Mouse (Mus musculus) bone marrow macrophage, adult 2 months (primary cell): ENCODE data around the gene Bri3. TPM values are rescaled to one million over a fixed set of nuclear protein-coding genes. Genes with fewer than 3 reads are reported as not detected.

ENCODE experiments used
- H3K27ac ChIP-seq: 2 replicates; pipeline ENCODE4 v1.5.1; 2012; ENCODE audit warnings: low read depth, low read length; ENCODE audit not compliant: insufficient read depth
- H3K4me1 ChIP-seq: 2 replicates; pipeline ENCODE4 v1.6.1; 2012; ENCODE audit warnings: low read length; ENCODE audit not compliant: control insufficient read depth, insufficient read depth
- H3K4me3 ChIP-seq: 2 replicates; pipeline ENCODE4 v1.5.1; 2012; ENCODE audit warnings: mild to moderate bottlenecking, low read length, moderate library complexity; ENCODE audit not compliant: insufficient read depth
- CTCF ChIP-seq: IDR thresholded peaks from 2 replicates; pipeline ENCODE4 v1.5.1; 2012; ENCODE audit warnings: low read depth, mild to moderate bottlenecking, low read length, moderate library complexity
- POLR2A ChIP-seq: IDR thresholded peaks from 2 replicates; pipeline ENCODE4 v1.6.1; 2012; ENCODE audit warnings: mild to moderate bottlenecking, low read depth, low read length, borderline replicate concordance
- polyA plus RNA-seq: library from polyadenylated mRNA; stranded (reverse); fragments of >200 nt; gene quantifications from 2 replicates; pipeline ENCODE4 v1.2.4, GENCODE M21; 2012; ENCODE audit not compliant: missing spikeins, insufficient read depth, insufficient read length

Bri3 gene
- polyA plus RNA-seq, 1 experiment: 521 TPM

DNA sequence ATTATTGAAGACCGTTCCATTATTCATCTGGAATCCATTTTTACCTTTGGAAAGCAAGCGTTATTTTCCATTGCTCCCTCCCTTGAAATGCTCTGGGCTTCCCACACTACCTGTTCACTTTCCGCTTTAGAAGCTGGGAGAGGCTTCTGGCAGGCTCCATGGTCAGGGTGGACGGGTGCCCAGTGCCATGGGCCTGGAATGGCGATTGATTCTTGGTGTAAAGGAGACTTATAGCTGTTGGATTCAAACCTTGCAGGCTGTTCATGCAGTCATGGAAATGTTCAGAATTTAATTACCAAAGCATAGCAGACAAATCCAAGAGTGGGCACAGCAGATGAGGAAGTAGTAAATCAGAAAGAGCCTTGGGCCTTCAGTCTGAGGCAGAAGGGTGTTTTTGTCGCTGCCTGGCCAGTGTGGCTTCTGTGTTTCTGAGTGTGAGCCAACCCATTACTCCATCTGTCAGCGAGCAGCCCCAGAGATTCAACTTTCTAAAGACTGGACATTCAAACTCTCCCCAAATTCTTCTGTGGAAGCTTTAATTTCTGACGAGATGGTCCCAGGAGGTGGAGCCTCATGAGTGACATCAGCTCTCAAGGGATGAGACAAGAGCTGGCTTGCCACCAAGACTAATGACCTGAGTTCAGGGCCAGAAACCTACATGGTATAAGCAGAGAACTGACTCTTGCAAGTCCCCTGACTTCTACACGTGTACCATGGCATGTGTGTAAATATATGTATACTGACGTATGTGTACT, 195.2 kb downstream of the Bri3 start:
- Histone ChIP-seq H3K4me3 (no peak overlapping the region), H3K27ac (no peak overlapping the region), H3K4me1 (no peaks in the 10 kb centered on the region)
- TF ChIP-seq POLR2A (no peak), CTCF (no peak)

DNA sequence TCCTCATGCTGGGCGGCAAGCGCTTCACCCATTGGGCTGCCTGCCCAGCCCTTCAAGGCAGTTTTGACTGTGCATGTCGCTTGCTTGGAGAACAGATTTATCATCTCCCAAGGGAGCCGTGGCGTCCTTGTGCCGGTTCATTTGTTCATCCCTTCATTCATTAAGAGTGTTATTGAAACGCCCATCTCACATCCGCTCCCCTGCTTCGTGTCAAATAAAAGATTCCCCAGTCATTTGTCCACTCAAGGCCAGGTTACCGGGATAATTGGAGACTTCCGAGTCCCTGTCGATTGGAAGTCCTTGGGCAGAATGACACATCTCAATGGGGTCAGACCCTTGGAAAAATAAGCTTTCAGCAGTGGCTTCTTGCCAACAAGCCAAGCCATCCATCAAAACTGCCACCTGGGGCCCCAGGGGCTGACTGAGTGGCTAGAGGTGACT, 197.6 kb downstream of the Bri3 start:
- no peak for TF ChIP-seq POLR2A
- TF ChIP-seq CTCF: no peak
- Histone ChIP-seq H3K27ac (no peak overlapping the region), H3K4me3 (no peak overlapping the region), H3K4me1 (no peaks in the 10 kb centered on the region)

DNA sequence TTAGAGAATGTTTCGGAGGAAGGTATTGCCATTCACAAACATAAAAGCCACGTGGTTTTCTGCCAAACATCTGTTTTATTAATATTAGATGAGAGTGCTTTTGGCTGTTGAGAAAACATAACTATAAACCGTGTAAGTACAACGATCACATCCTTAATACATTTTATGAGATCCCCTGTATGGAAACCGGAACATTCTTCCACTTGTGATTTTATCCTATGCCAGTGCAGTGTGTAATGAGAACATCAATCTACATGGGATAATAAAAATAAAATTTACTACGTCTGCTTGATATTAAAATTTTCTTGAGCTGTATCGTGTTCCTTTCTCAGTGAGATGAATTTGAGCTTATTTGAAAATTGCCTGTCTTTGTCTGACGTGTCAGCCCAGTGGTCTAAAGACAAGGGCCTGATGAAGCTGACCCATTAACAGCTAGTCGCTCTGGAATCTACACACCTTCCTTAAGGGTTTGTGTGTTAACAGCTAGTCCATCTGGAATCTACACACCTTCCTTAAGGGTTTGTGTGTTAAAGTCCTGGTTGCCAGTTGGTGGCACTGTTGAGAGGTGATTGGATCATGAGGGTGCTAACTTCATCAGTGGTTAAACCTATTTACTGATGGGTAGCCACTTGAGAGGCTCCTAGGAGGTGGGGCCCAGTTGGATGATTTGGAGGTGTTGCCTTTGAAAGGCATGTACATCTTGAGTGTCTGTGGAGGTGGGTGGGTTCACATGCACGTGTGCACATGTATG, 202.4 kb downstream of the Bri3 start:
- H3K4me1 ChIP-seq: no peaks in the 10 kb centered on the region
- TF ChIP-seq CTCF: no peak
- no peak for TF ChIP-seq POLR2A

DNA sequence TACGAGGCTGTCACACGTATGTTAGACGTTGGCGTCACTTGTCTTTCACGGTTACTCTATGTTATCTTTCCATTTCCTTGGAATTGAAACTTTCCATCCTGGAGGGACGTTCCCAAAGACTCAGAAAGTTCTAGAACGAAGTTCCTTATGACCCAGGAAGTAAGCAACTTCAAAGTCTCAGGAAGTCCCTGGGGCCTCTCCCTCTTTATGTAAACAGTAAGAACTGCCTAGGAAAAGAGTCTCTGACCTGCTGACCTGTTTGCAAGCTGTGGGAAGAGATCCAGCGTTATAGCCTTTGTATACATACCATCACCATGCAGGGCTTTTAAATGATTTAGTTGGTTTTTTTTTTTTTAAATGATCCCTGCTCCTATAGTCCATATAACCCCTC, 203.0 kb downstream of the Bri3 start:
- no peaks in the 10 kb centered on the region for H3K4me1 ChIP-seq
- no peak overlapping the region for H3K4me3 ChIP-seq
- TF ChIP-seq POLR2A (no peak), CTCF (no peak)

More for the DNA sequence above, 202.4 kb downstream of the Bri3 start:
- H3K4me3 ChIP-seq: no peak overlapping the region
- H3K27ac ChIP-seq: no peak overlapping the region

DNA sequence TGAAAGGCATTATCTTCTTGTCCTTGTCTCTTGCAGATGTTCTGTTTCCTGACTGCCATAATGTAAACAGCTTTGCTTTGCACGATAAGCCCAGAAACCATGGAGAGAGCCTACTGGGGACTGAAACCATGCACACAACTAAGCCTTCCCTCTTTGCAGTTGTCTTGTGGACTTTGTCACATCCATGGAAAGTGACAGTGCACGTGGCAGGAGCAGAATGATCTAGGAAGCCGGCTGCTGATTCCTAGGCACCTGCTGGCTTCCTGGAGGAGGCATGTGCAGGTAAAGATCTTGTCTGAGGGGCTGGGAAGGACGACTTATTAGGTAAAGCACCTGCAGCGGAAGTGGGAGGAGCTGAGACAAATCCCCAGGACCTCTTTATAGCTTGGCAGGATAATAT, 203.7 kb downstream of the Bri3 start:
- H3K27ac ChIP-seq: no peak overlapping the region
- no peak overlapping the region for H3K4me3 ChIP-seq
- H3K4me1 ChIP-seq: no peaks in the 10 kb centered on the region
- TF ChIP-seq CTCF (no peak), POLR2A (no peak)

More for the DNA sequence above, 203.0 kb downstream of the Bri3 start:
- no peak overlapping the region for H3K27ac ChIP-seq

DNA sequence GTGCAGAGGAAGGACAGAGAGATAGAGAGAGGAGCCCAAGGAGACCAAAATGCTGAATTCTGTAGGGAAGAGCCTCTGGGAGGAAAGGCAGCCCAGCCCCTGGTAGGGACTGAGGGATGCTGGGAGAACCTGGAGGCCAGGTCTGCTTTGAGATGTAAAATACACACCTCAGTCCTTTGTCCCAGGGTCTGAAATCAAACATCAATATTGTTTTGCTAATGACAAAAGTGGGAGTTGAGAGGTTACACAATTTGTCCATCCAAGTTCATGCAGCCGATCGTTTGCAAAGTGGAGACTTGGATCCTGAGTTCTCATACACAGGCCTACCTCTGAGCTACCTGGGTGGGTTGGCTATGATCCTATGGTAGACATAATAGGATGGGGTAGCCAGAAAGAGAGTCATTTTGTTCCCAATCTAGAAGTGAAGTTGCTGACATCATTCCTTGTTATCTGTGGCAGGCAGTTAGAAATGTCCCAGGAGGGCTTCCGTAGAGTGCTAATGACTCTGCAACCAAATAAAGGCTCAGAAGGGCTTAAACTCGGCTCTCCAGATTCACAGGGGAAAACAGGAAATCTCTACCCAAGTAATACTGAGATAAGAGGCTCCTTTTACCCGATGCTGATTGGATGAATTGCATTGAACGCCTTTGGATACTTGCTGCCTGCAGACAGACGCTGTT, 208.7 kb downstream of the Bri3 start:
- Histone ChIP-seq H3K4me3 (no peak overlapping the region), H3K4me1 (no peaks in the 10 kb centered on the region), H3K27ac (no peak overlapping the region)
- TF ChIP-seq CTCF: no peak
- no peak for TF ChIP-seq POLR2A

DNA sequence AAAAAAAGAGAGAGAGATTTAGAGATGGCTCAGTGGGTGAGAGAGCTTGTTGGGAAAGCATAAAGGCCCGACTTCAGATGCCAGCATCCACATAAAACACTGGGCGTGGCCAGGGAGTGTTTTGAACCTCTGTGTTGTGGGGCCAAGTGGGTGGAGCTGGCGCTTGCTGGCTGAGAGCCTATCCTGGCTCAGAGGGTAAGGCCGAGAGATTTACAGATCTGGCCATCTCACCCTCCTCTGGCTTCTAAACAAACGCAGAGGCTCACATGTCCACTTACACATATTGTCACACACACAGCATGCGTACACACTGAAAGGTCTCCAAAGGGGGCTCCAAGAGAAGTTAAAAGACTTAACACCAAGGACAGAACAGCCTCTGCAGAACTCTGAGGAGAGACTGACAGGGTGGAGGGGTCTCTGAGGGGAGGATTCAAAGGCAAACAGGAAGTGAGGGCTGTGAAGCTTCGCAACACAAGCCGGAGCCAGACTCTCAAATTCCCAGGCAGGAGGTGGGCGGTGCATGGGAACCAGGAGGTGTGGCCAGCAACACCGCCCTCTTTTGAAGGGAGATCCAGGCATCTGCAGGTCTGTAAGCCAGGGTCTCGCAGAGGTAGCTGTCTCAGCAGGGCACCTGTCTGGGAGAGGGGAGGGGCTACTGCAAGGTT, 213.5 kb downstream of the Bri3 start:
- no peak overlapping the region for H3K27ac ChIP-seq
- TF ChIP-seq POLR2A (no peak), CTCF (no peak)

DNA sequence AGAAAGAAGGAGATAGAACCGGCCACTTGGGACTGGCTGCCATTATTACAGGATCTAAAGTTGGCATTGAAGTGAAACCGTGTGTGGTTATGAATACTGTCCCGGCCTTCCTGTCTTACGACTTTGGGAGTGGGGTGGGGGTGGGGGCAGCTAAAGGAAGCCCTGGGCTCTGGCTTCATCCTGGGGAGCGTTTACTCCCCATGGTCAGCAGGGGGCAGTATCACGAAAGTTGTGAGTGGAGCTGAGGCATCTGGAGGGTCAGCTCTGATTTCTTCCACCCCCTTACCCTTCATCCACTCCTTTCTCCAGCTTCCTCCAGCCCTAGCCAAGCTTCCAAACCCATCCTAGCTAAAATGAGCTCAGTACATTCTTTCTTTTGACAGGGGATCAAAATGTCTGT, 222.8 kb downstream of the Bri3 start:
- Histone ChIP-seq H3K27ac (no peak overlapping the region), H3K4me1 (no peaks in the 10 kb centered on the region), H3K4me3 (no peak overlapping the region)
- TF ChIP-seq POLR2A (no peak), CTCF (peak; percentile 34; the same call in 1 of the 2 replicates)

More for the DNA sequence above, 213.5 kb downstream of the Bri3 start:
- no peak overlapping the region for H3K4me3 ChIP-seq
- no peaks in the 10 kb centered on the region for H3K4me1 ChIP-seq

DNA sequence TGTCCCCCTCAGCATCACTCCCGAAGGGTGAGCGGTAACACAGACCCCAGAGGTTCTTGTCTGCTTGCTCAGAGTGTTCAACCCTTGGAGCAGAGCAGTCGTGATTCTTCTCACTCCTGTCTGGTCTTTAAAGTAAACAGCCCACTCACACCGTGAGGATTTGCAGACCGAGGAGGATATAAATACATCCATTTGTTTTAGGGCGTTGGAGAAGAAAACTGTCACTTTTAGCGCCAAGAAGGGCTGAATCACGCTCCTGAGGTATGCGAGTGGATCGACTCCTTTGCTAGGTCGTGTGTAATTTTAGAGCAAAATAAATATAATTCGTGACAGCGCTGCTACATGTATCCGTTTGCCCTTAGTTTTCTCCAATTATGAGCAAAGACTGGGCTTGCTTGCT, 228.8 kb downstream of the Bri3 start:
- no peaks in the 10 kb centered on the region for H3K4me1 ChIP-seq
- no peak overlapping the region for H3K27ac ChIP-seq
- no peak overlapping the region for H3K4me3 ChIP-seq
- no peak for TF ChIP-seq POLR2A
- no peak for TF ChIP-seq CTCF
